Comparison of ENCODE assay signal across 15 mouse cellular contexts in the genomic region with DNA sequence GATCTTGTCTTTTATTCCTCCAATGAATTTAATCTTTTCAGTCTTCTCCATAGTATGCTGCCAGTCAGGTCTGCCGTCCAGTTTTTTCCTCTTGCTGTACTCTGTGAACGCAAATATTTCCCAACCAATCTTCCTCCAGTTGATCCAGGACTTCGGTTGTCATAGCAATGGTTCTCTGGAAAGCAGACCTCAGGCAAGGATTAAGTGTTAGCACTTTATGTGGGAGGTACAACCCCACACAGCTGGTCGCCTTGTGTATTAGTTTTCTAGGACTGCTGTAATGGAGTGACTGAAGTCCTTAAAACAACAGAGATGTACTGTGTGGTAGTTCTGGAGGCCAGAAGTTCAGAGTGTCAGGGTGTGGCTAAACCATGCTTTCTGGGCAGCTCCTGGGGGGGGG. TPM values are rescaled to one million over a fixed set of nuclear protein-coding genes. Genes with fewer than 3 reads are reported as not detected.
DNase-seq lines count a peak whose midpoint lies in the region; ATAC-seq and TF ChIP-seq lines count a peak whose summit lies in the region.
"Had no signal": no experiment of that assay in that cellular context is flagged by ENCODE, and none has a peak within 500 bp of the region (broad histone marks: within the 10 kb centered on the region; RNA-seq: fewer than 3 reads in every experiment).

No protein-coding gene starts in this region.

- WGBS in kidney, embryonic 15.5 days: 27% methylated on average over 4 of the region's 4 CpGs
- WGBS in kidney, adult 2 months: 44% methylated on average over 4 of the region's 4 CpGs
- 17% methylated on average over 4 of the region's 4 CpGs for WGBS in limb, embryonic 13.5 days

- no peak overlapping the region for H3K4me3 ChIP-seq in kidney, embryonic 15.5 days (replicated peaks)
- no peak overlapping the region for H3K4me3 ChIP-seq in kidney, adult 2 months (ENCODE audit: insufficient read depth, low read depth, low read length)
- no peak overlapping the region for H3K4me3 ChIP-seq in limb, embryonic 13.5 days
- H3K4me3 ChIP-seq: embryonic facial prominence, embryonic 15.5 days had no signal

- H3K4me2 ChIP-seq in kidney, embryonic 15.5 days: no peak overlapping the region
- no peak overlapping the region for H3K4me2 ChIP-seq in limb, embryonic 13.5 days (replicated peaks)
- H3K4me2 ChIP-seq: embryonic facial prominence, embryonic 15.5 days had no signal

- H3K27ac ChIP-seq in kidney, embryonic 15.5 days: no peak overlapping the region
- no peak overlapping the region for H3K27ac ChIP-seq in kidney, adult 2 months (ENCODE audit: insufficient read depth, low read depth, low read length)
- H3K27ac ChIP-seq in limb, embryonic 13.5 days: no peak overlapping the region
- H3K27ac ChIP-seq: embryonic facial prominence, embryonic 15.5 days had no signal

- H3K4me1 ChIP-seq in kidney, embryonic 15.5 days: 0 out of 2 replicates have a peak, but pooled peaks cover 5% of the 10 kb centered on the region
- H3K4me1 ChIP-seq in kidney, adult 2 months (ENCODE audit: control insufficient read depth, insufficient read depth, low read length): no peaks in the 10 kb centered on the region
- H3K4me1 ChIP-seq in limb, embryonic 13.5 days: peaks cover 20% of the 10 kb centered on the region
- H3K4me1 ChIP-seq: embryonic facial prominence, embryonic 15.5 days had no signal

- ATAC-seq in kidney, embryonic 15.5 days (replicated peaks; ENCODE audit: low FRiP score): 0 out of 2 replicates have a peak, but pooled peaks have one; percentile 43
- ATAC-seq in limb, embryonic 13.5 days (ENCODE audit: low FRiP score, low read depth): peak; percentile 71
- ATAC-seq: forebrain, embryonic 16.5 days; hindbrain, embryonic 16.5 days had no signal

- no peaks in the 10 kb centered on the region for H3K27me3 ChIP-seq in kidney, embryonic 15.5 days
- H3K27me3 ChIP-seq in kidney, adult 2 months (replicated peaks; ENCODE audit: control insufficient read depth, insufficient read depth, low read length): no peaks in the 10 kb centered on the region
- no peaks in the 10 kb centered on the region for H3K27me3 ChIP-seq in limb, embryonic 13.5 days
- H3K27me3 ChIP-seq: embryonic facial prominence, embryonic 15.5 days had no signal

- no peaks in the 10 kb centered on the region for H3K9me3 ChIP-seq in kidney, embryonic 15.5 days (replicated peaks)
- no peaks in the 10 kb centered on the region for H3K9me3 ChIP-seq in limb, embryonic 13.5 days
- H3K9me3 ChIP-seq: embryonic facial prominence, embryonic 15.5 days had no signal

- no peaks in the 10 kb centered on the region for H3K36me3 ChIP-seq in kidney, embryonic 15.5 days
- no peaks in the 10 kb centered on the region for H3K36me3 ChIP-seq in kidney, adult 2 months (ENCODE audit: control insufficient read depth, insufficient read depth, low read length)
- no peaks in the 10 kb centered on the region for H3K36me3 ChIP-seq in limb, embryonic 13.5 days
- H3K36me3 ChIP-seq: embryonic facial prominence, embryonic 15.5 days had no signal

- no peak for DNase-seq in kidney, adult 2 months
- DNase-seq in retina, postnatal 1 day: peak; percentile 22
- no peak for DNase-seq in retina, embryonic 14.5 days (ENCODE audit: low spot score)
- no peak for DNase-seq in thymus, postnatal 36 days
- no peak for DNase-seq in adrenal gland, postnatal 14 days
- DNase-seq: cerebellum, adult 9-11 months; gastrocnemius, postnatal 36 days; kidney, postnatal 4 days; lung, postnatal 4 days; right cerebral cortex, postnatal 14 days had no signal

- TF ChIP-seq CTCF in kidney, adult 2 months (conservative IDR thresholded peaks at IDR 0.05; ENCODE audit: insufficient read depth, insufficient read length, low read depth, low read length): no peak

- H3K9ac ChIP-seq in kidney, embryonic 15.5 days: no peak overlapping the region
- no peak overlapping the region for H3K9ac ChIP-seq in limb, embryonic 13.5 days
- H3K9ac ChIP-seq: embryonic facial prominence, embryonic 15.5 days had no signal

- TF ChIP-seq POLR2A in kidney, adult 2 months (IDR thresholded peaks at IDR 0.05; ENCODE audit: low read depth, low read length): no peak

RNA-seq across cellular contexts. Expression of a gene that starts 14.3 kb away (rescaled TPM):
- 6.3 and 9.4 TPM in 2 replicates for polyA plus RNA-seq in kidney, embryonic 15.5 days (2015; fragmentation: Nextera tagmentation; extraction: Ambion mirVana)
- 6.2 and 6.4 TPM in 2 replicates for polyA plus RNA-seq in kidney, adult 2 months (2012; rRNA removed)
- polyA plus RNA-seq in limb, embryonic 13.5 days (2015; fragmentation: Nextera tagmentation; extraction: Ambion mirVana): 2.3 and 4.3 TPM in 2 replicates
- total RNA-seq in adrenal gland, postnatal 14 days (2021): 192 and 214 TPM in 2 replicates
